Mouse (Mus musculus) MEL (cell line): ENCODE measurements around the gene Pus3. TPM values are rescaled to one million over a fixed set of nuclear protein-coding genes. Genes with fewer than 3 reads are reported as not detected.

Experiments
- DNase-seq: peaks from one replicate; pipeline ENCODE4 v3.0.0; 2011; ENCODE audit warnings: low read depth, low spot score
- H3K27ac ChIP-seq: 2 replicates; pipeline ENCODE4 v1.5.1; 2012; ENCODE audit warnings: low read depth, mild to moderate bottlenecking, control low read depth, low read length, moderate library complexity; ENCODE audit not compliant: control insufficient read depth
- H3K27me3 ChIP-seq, 2 experiments: fragments of 150-350 bp in 1 of 2; sonication (generic) in 1 of 2; 2 replicates each; pipeline ENCODE4 v1.6.1; 2012; ENCODE audit warnings: low read length in 2 of 2, mild to moderate bottlenecking in 2 of 2, improper control_type of control experiment in 1 of 2, moderate library complexity in 1 of 2; ENCODE audit not compliant: insufficient read depth in 2 of 2, control insufficient read depth in 1 of 2
- H3K36me3 ChIP-seq, 2 experiments: 2 replicates each; pipeline ENCODE4 v1.6.1; 2012 to 2014; ENCODE audit warnings: low read length in 2 of 2, improper control_type of control experiment in 1 of 2, inconsistent platforms in 1 of 2, mild to moderate bottlenecking in 1 of 2; ENCODE audit not compliant: insufficient read depth in 2 of 2, control insufficient read depth in 1 of 2
- H3K4me1 ChIP-seq, 2 experiments: fragments of 150-350 bp in 1 of 2; sonication (generic) in 1 of 2; 2 replicates each; pipeline ENCODE4 v1.6.1; 2012; ENCODE audit warnings: low read length in 2 of 2, improper control_type of control experiment in 1 of 2, mild to moderate bottlenecking in 1 of 2; ENCODE audit not compliant: insufficient read depth in 2 of 2, control insufficient read depth in 1 of 2
- H3K4me3 ChIP-seq, 2 experiments: fragments of 150-350 bp in 1 of 2; sonication (generic) in 1 of 2; 2 replicates each; pipeline ENCODE4 v1.5.1; 2012; ENCODE audit warnings: low read depth in 2 of 2, low read length in 2 of 2, mild to moderate bottlenecking in 2 of 2, moderate library complexity in 2 of 2, control low read depth in 1 of 2, improper control_type of control experiment in 1 of 2; ENCODE audit not compliant: control insufficient read depth in 1 of 2, insufficient read depth in 1 of 2
- H3K79me2 ChIP-seq: 2 replicates; pipeline ENCODE4 v1.6.1; 2012; ENCODE audit warnings: mild to moderate bottlenecking, low read length, moderate library complexity; ENCODE audit not compliant: control insufficient read depth, poor library complexity, insufficient read depth
- H3K9ac ChIP-seq: 2 replicates; pipeline ENCODE4 v1.6.1; 2012; ENCODE audit warnings: low read depth, mild to moderate bottlenecking, control low read depth, low read length, moderate library complexity; ENCODE audit not compliant: control insufficient read depth, poor library complexity, severe bottlenecking
- H3K9me3 ChIP-seq: fragments of 150-350 bp; sonication (generic); replicated peaks from 2 replicates; pipeline ENCODE4 v1.6.1; 2012; ENCODE audit warnings: mild to moderate bottlenecking, low read length, improper control_type of control experiment, moderate library complexity; ENCODE audit not compliant: insufficient read depth
- BHLHE40 ChIP-seq: IDR thresholded peaks from 2 replicates; pipeline ENCODE4 v1.6.1; 2012; ENCODE audit warnings: low read depth, mild to moderate bottlenecking, inconsistent platforms, low read length, improper control_type of control experiment, borderline replicate concordance
- CTCF ChIP-seq, 3 experiments: IDR thresholded peaks in 2 of 3; conservative IDR thresholded peaks in 1 of 3; 2 replicates each; pipeline ENCODE4 v1.5.1; 2011 to 2012; ENCODE audit warnings: low read length in 3 of 3, low read depth in 2 of 3, mild to moderate bottlenecking in 2 of 3, improper control_type of control experiment in 1 of 3, inconsistent platforms in 1 of 3, mixed read lengths in 1 of 3, moderate library complexity in 1 of 3; ENCODE audit not compliant: control insufficient read depth in 1 of 3, insufficient read depth in 1 of 3, poor library complexity in 1 of 3, severe bottlenecking in 1 of 3
- E2F4 ChIP-seq: IDR thresholded peaks from 2 replicates; pipeline ENCODE4 v1.6.1; 2011; ENCODE audit warnings: low read depth, low read length, improper control_type of control experiment, borderline replicate concordance
- ELF1 ChIP-seq: IDR thresholded peaks from 2 replicates; pipeline ENCODE4 v1.6.1; 2014; ENCODE audit warnings: low read depth, mild to moderate bottlenecking, inconsistent platforms, low read length, improper control_type of control experiment, moderate library complexity
- EP300 ChIP-seq, 2 experiments: IDR thresholded peaks; 2 replicates each; pipeline ENCODE4 v1.6.1; 2011; ENCODE audit warnings: improper control_type of control experiment in 2 of 2, low read length in 2 of 2, low read depth in 1 of 2, mild to moderate bottlenecking in 1 of 2
- ETS1 ChIP-seq: IDR thresholded peaks from 2 replicates; pipeline ENCODE4 v1.6.1; 2012; ENCODE audit warnings: low read depth, mild to moderate bottlenecking, inconsistent platforms, low read length, improper control_type of control experiment, moderate library complexity
- GABPA ChIP-seq: IDR thresholded peaks from 2 replicates; pipeline ENCODE4 v1.6.1; 2012; ENCODE audit warnings: low read depth, mild to moderate bottlenecking, inconsistent platforms, low read length, improper control_type of control experiment, moderate library complexity
- GATA1 ChIP-seq: IDR thresholded peaks from 2 replicates; pipeline ENCODE4 v1.6.1; 2011; ENCODE audit warnings: low read depth, low read length, improper control_type of control experiment
- HCFC1 ChIP-seq: IDR thresholded peaks from 2 replicates; pipeline ENCODE4 v1.6.1; 2012; ENCODE audit warnings: low read depth, mild to moderate bottlenecking, inconsistent platforms, low read length, improper control_type of control experiment, moderate library complexity
- JUND ChIP-seq: IDR thresholded peaks from 2 replicates; pipeline ENCODE4 v1.6.1; 2011; ENCODE audit warnings: low read depth, mild to moderate bottlenecking, improper control_type of control experiment, low read length
- KAT2A ChIP-seq: conservative IDR thresholded peaks from 2 replicates; pipeline ENCODE4 v1.6.1; 2012; ENCODE audit warnings: low read depth, low read length, improper control_type of control experiment, inconsistent platforms
- MAFK ChIP-seq: IDR thresholded peaks from 2 replicates; pipeline ENCODE4 v1.6.1; 2011; ENCODE audit warnings: low read depth, mild to moderate bottlenecking, low read length, improper control_type of control experiment, borderline replicate concordance
- MAX ChIP-seq: IDR thresholded peaks from 2 replicates; pipeline ENCODE4 v1.6.1; 2011; ENCODE audit warnings: low read length, improper control_type of control experiment
- MEF2A ChIP-seq: IDR thresholded peaks from 2 replicates; pipeline ENCODE4 v1.6.1; 2014; ENCODE audit warnings: low read depth, mild to moderate bottlenecking, inconsistent platforms, low read length, improper control_type of control experiment; ENCODE audit not compliant: poor library complexity, insufficient replicate concordance, severe bottlenecking; ENCODE audit errors: extremely low read depth
- MXI1 ChIP-seq: IDR thresholded peaks from 2 replicates; pipeline ENCODE4 v1.6.1; 2011; ENCODE audit warnings: mild to moderate bottlenecking, low read depth, low read length, improper control_type of control experiment
- MYB ChIP-seq: IDR thresholded peaks from 2 replicates; pipeline ENCODE4 v1.6.1; 2011; ENCODE audit warnings: mild to moderate bottlenecking, low read depth, low read length, improper control_type of control experiment
- NELFE ChIP-seq: IDR thresholded peaks from 2 replicates; pipeline ENCODE4 v1.6.1; 2011; ENCODE audit warnings: low read depth, low read length, improper control_type of control experiment
- POLR2AphosphoS2 ChIP-seq: IDR thresholded peaks from 2 replicates; pipeline ENCODE4 v1.6.1; 2011; ENCODE audit warnings: low read length, improper control_type of control experiment
- POLR2AphosphoS5 ChIP-seq: IDR thresholded peaks from 2 replicates; pipeline ENCODE4 v1.6.1; 2012; ENCODE audit warnings: low read depth, borderline replicate concordance, mild to moderate bottlenecking, inconsistent platforms, low read length, moderate library complexity, mixed read lengths
- SMC3 ChIP-seq: IDR thresholded peaks from 2 replicates; pipeline ENCODE4 v1.6.1; 2011; ENCODE audit warnings: low read depth, low read length, improper control_type of control experiment
- TAL1 ChIP-seq: IDR thresholded peaks from 2 replicates; pipeline ENCODE4 v1.6.1; 2012; ENCODE audit warnings: mild to moderate bottlenecking, inconsistent platforms, low read length, moderate library complexity, mixed read lengths
- TBP ChIP-seq: IDR thresholded peaks from 2 replicates; pipeline ENCODE4 v1.8.0; 2011; ENCODE audit warnings: low read depth, low read length, improper control_type of control experiment
- TCF12 ChIP-seq: IDR thresholded peaks from 2 replicates; pipeline ENCODE4 v1.6.1; 2014; ENCODE audit warnings: low read depth, mild to moderate bottlenecking, inconsistent platforms, low read length, improper control_type of control experiment, moderate library complexity
- UBTF ChIP-seq: IDR thresholded peaks from 2 replicates; pipeline ENCODE4 v1.6.1; 2012; ENCODE audit warnings: low read depth, mild to moderate bottlenecking, inconsistent platforms, low read length, improper control_type of control experiment, moderate library complexity, borderline replicate concordance; ENCODE audit not compliant: insufficient read depth
- USF1 ChIP-seq: IDR thresholded peaks from 2 replicates; pipeline ENCODE4 v1.6.1; 2014; ENCODE audit warnings: low read depth, mild to moderate bottlenecking, inconsistent platforms, low read length, improper control_type of control experiment, moderate library complexity
- USF2 ChIP-seq, 2 experiments: IDR thresholded peaks; 2 replicates each; pipeline ENCODE4 v1.6.1; 2011 to 2012; ENCODE audit warnings: improper control_type of control experiment in 2 of 2, low read length in 2 of 2, borderline replicate concordance in 1 of 2, inconsistent platforms in 1 of 2, low read depth in 1 of 2, mild to moderate bottlenecking in 1 of 2; ENCODE audit not compliant: insufficient read depth in 1 of 2
- ZC3H11A ChIP-seq: IDR thresholded peaks from 2 replicates; pipeline ENCODE4 v1.6.1; 2012; ENCODE audit warnings: low read depth, mild to moderate bottlenecking, inconsistent platforms, low read length, improper control_type of control experiment
- ZMIZ1 ChIP-seq: IDR thresholded peaks from 2 replicates; pipeline ENCODE4 v1.6.1; 2012; ENCODE audit warnings: low read depth, mild to moderate bottlenecking, inconsistent platforms, low read length, improper control_type of control experiment, moderate library complexity
- polyA plus RNA-seq, 2 experiments: library from polyadenylated mRNA; stranded (reverse) in 1 of 2; unstranded in 1 of 2; fragments of >175 nt in 1 of 2; fragments of >200 nt in 1 of 2; gene quantifications; 2 replicates each; pipeline versions ENCODE4 v1.2.1 to v1.2.4; 2012; ENCODE audit warnings: low replicate concordance in 2 of 2, low read depth in 1 of 2; ENCODE audit not compliant: insufficient read length in 2 of 2, insufficient read depth in 1 of 2, missing spikeins in 1 of 2
- total RNA-seq: library from RNA; depleted of rRNA; stranded (reverse); fragments of 300-350 nt; gene quantifications from 2 replicates; pipeline ENCODE4 v1.2.3, GENCODE M21; 2012

Pus3 gene
- total and polyA plus RNA-seq, 3 experiments, result 15.8 to 23.8 TPM; not detected in 1

GRCm38 (mm10) chr9:35548455-35548854 is 9.9 kb upstream of the Pus3 start:
- H3K27ac ChIP-seq, result no peak overlapping the region
- H3K79me2 ChIP-seq, result no peaks in the 10 kb centered on the region
- peaks cover 0 to 2% of the 10 kb centered on the region in 2 experiments; a peak in 2 of 4 replicates for H3K27me3 ChIP-seq
- H3K36me3 ChIP-seq, result peaks cover 0 to 6% of the 10 kb centered on the region in 2 experiments; a peak in 2 of 4 replicates
- H3K4me1 ChIP-seq, result peaks cover 5 to 15% of the 10 kb centered on the region in 2 experiments
- H3K4me3 ChIP-seq, result no peak overlapping the region
- TF ChIP-seq MAFK (no peak), MAX (no peak), MEF2A (no peak), TAL1 (no peak), MXI1 (no peak), BHLHE40 (no peak), GABPA (no peak), USF1 (no peak), ZMIZ1 (no peak), NELFE (no peak), USF2 (IDR thresholded peaks at IDR 0.05; ENCODE audit: borderline replicate concordance in 1 of 2, insufficient read depth in 1 of 2, low read depth in 1 of 2, low read length in 2 of 2) (no peak), HCFC1 (no peak), UBTF (no peak), ELF1 (no peak), GATA1 (no peak), ETS1 (no peak), ZC3H11A (no peak), EP300 (IDR thresholded peaks at IDR 0.05; ENCODE audit: low read depth in 1 of 2, low read length in 2 of 2) (no peak), KAT2A (no peak), SMC3 (no peak)
- no peak for DNase-seq
- no peak overlapping the region for H3K9ac ChIP-seq
- no peaks in the 10 kb centered on the region for H3K9me3 ChIP-seq

- Histone ChIP-seq H3K27me3 (peaks cover 0 to 11% of the 10 kb centered on the region in 2 experiments), H3K9me3 (no peaks in the 10 kb centered on the region)
Measured at GRCm38 (mm10) chr9:35556494-35557102, 1.8 kb upstream of the Pus3 start.

More at GRCm38 (mm10) chr9:35556494-35557102, 1.8 kb upstream of the Pus3 start:
- H3K4me1 ChIP-seq, result peaks cover 0 to 9% of the 10 kb centered on the region in 2 experiments; a peak in 2 of 4 replicates
- no peak overlapping the region for H3K9ac ChIP-seq
- peaks cover 14% of the 10 kb centered on the region for H3K79me2 ChIP-seq
- DNase-seq, result no peak
- peaks cover 4 to 18% of the 10 kb centered on the region in 2 experiments; a peak in 3 of 4 replicates for H3K36me3 ChIP-seq
- H3K4me3 ChIP-seq, result no peak overlapping the region
- TF ChIP-seq E2F4, result no peak
- no peak for TF ChIP-seq CTCF (IDR thresholded peaks at IDR 0.05 in 2 of 3, conservative IDR thresholded peaks at IDR 0.05 in 1 of 3; ENCODE audit: control insufficient read depth in 1 of 3, insufficient read depth in 1 of 3, low read depth in 2 of 3, low read length in 3 of 3, poor library complexity in 1 of 3, severe bottlenecking in 1 of 3)
- TF ChIP-seq MYB, result no peak
- TF ChIP-seq POLR2AphosphoS5, result no peak
- TF ChIP-seq TCF12, result no peak
- no peak for TF ChIP-seq TBP
- TF ChIP-seq SMC3, result no peak
- no peak for TF ChIP-seq ETS1
- TF ChIP-seq JUND, result no peak
- no peak for TF ChIP-seq HCFC1
- TF ChIP-seq POLR2AphosphoS2, result no peak
- H3K27ac ChIP-seq, result no peak overlapping the region
